Mouse (Mus musculus) gastrocnemius, postnatal 10 days (tissue): ENCODE measurements around the gene Catsper4. TPM values are rescaled to one million over a fixed set of nuclear protein-coding genes. Genes with fewer than 3 reads are reported as not detected.

Experiments used
- DNase-seq: peaks from one replicate; pipeline ENCODE4 v3.0.0; 2021; ENCODE audit warnings: mixed read lengths
- total RNA-seq, 2 experiments: library from RNA; stranded (reverse); gene quantifications; 2 replicates each; pipeline ENCODE4 v1.2.3; 2021

Gene Catsper4
- total RNA-seq, 2 experiments from 2014 or later, result 1.1 TPM; not detected in 1

- DNase-seq, result no peak
Observed at GRCm38 (mm10) chr4:134181825-134182224, 45.4 kb downstream of the Catsper4 start.

GRCm38 (mm10) chr4:134181112-134181511 is 46.1 kb downstream of the Catsper4 start:
- DNase-seq, result no peak

GRCm38 (mm10) chr4:134172391-134172790 is 54.8 kb downstream of the Catsper4 start:
- no peak for DNase-seq

GRCm38 (mm10) chr4:134166906-134167305 is 60.3 kb downstream of the Catsper4 start:
- DNase-seq, result no peak

GRCm38 (mm10) chr4:134165548-134166465 is 61.4 kb downstream of the Catsper4 start:
- no peak for DNase-seq

GRCm38 (mm10) chr4:134165024-134165423 is 62.2 kb downstream of the Catsper4 start:
- DNase-seq, result no peak

- DNase-seq, result no peak
Observed at GRCm38 (mm10) chr4:134164591-134164990, 62.6 kb downstream of the Catsper4 start.

Other genes starting within 250 kb of the Catsper4 start
- 10 to 100 TPM; 16.7 to 17.5 TPM for gene Dhdds, start 226.5 kb downstream of the Catsper4 start, total RNA-seq
- 1 to 10 TPM; 1.7 to 2.8 TPM for gene Lin28a, start 208.5 kb downstream of the Catsper4 start, total RNA-seq
- gene Zfp683, start 173.5 kb downstream of the Catsper4 start, total RNA-seq, result not detected
- not detected for gene Crybg2, start 166.6 kb downstream of the Catsper4 start, total RNA-seq
- gene Cd52, start 132.3 kb downstream of the Catsper4 start, total RNA-seq, result 1 to 10 TPM in 1 of 2 experiments, under 1 TPM in 1; 0.70 to 2.1 TPM
- 1 to 10 TPM in 1 of 2 experiments, under 1 TPM in 1; 0.73 to 1.7 TPM for gene Ubxn11, start 124.8 kb downstream of the Catsper4 start, total RNA-seq
- 10 to 100 TPM; 44.9 to 59.6 TPM for gene Sh3bgrl3, start 98.6 kb downstream of the Catsper4 start, total RNA-seq
- 10 to 100 TPM; 50.5 to 55.0 TPM for gene Cep85, start 40.3 kb downstream of the Catsper4 start, total RNA-seq
- not detected for gene Gm7534, start 24.4 kb downstream of the Catsper4 start, total RNA-seq
- 1 to 10 TPM; 3.3 to 5.2 TPM for gene Cnksr1, start 11.0 kb upstream of the Catsper4 start, total RNA-seq
- gene E130218I03Rik, start 16.3 kb upstream of the Catsper4 start, total RNA-seq, result not detected
- 1 to 10 TPM; 3.4 to 4.3 TPM for gene Zfp593, start 18.2 kb upstream of the Catsper4 start, total RNA-seq
- gene Gm30191, start 19.6 kb upstream of the Catsper4 start, total RNA-seq, result not detected
- gene Grrp1, start 26.7 kb upstream of the Catsper4 start, total RNA-seq, result 1 to 10 TPM; 5.1 to 6.0 TPM
- gene Pdik1l, start 60.5 kb upstream of the Catsper4 start, total RNA-seq, result 1 to 10 TPM; 5.8 to 8.4 TPM
- gene Trim63, start 87.7 kb upstream of the Catsper4 start, total RNA-seq, result 100 to 1,000 TPM in 1 of 2 experiments, 10 to 100 TPM in 1; 78.5 to 107 TPM
- gene Slc30a2, start 115.8 kb upstream of the Catsper4 start, total RNA-seq, result under 1 TPM; 0.29 to 0.66 TPM
- 10 to 100 TPM; 24.7 to 27.4 TPM for gene Extl1, start 156.5 kb upstream of the Catsper4 start, total RNA-seq
- gene Pafah2, start 168.9 kb upstream of the Catsper4 start, total RNA-seq, result 1 to 10 TPM; 2.4 to 2.9 TPM
- 10 to 100 TPM; 71.2 to 74.5 TPM for gene Stmn1, start 240.9 kb upstream of the Catsper4 start, total RNA-seq